Mouse (Mus musculus) liver, postnatal 0 days (tissue): ENCODE measurements around the gene Ddhd1.

Experiments used
- CTCF ChIP-seq: sonication (generic); IDR thresholded peaks from 2 replicates; pipeline ENCODE4 v1.5.1; 2016; ENCODE audit warnings: antibody characterized with exemption, low read depth
- EP300 ChIP-seq: IDR thresholded peaks from 2 replicates; pipeline ENCODE4 v1.6.1; 2016; ENCODE audit warnings: antibody characterized with exemption, low read depth, mild to moderate bottlenecking

- TF ChIP-seq EP300 (no peak), CTCF (no peak)
Observed at GRCm38 (mm10) chr14:45647632-45648031, 10.3 kb downstream of the Ddhd1 start.
